Mouse (Mus musculus): Measurements from ENCODE around the gene Scarf2.
A peak's percentile ranks its signal among the peaks of the same experiment; 100 is the strongest.

Gene Scarf2

DNA sequence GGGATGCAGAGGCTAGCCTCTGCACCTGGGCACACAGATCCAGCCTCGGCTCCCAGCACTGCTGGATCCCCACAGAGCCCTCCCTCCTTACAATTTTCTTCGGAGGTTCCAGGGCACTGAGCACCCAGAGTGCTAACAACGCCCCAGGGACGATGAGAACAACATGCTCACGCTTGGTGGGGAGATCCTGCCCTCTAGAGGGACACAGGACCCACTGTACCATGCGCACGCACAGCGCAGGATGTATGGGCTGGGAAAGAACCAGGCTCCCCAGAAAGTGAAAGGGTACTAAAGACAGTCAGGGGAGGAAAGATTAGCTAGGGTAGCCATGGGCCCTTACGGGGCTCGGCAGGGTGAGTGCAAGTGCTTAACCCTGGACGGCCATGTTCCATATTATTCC, 34.7 kb downstream of the Scarf2 start:
- DNase-seq (ENCODE audit: low read depth), result no peak

DNA sequence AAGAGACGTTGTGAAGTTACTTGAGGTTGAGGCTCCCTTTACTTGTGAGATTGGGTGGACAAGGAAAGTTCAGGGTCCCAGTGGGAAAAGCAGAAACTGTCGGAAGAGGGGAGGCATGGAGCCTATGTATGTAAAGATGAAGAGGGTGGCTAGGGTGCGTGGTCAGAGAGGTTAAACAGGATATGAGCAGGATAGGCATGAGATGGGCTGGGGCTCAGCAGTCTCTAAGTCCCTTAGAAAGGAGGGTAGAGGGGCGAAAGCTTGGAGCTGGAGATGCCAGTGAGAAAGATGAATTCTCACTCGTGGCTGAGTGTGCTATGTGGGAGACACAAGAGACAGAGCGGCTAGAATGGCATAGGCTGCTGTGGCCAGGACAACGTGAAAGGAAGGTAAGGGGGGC, 35.7 kb downstream of the Scarf2 start, which contains the start of gene B830017H08Rik:
Gene B830017H08Rik (plus strand): TSS at position 301 of the 400 bp plus-strand sequence.
- DNase-seq (ENCODE audit: low read depth), result no peak

DNA sequence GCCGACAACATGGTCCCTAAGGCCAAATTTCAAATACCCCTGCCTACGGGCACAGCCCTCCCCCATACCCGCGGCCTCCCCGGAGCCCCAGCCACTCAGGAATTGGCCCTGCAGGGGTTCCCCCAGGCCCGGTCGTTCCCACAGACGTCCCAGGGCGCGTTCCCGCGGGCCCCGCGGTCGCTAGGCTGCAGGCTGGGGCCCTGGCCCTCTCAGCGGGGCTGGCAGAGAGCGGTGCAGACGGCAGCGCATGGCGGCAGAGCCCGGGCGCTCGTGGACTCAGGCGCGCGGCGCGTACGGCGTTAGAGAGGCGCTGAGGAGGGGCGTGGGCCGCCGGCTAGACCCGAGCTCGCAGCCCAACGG, 36.2 kb downstream of the Scarf2 start:
- no peak for DNase-seq (ENCODE audit: low read depth)

DNA sequence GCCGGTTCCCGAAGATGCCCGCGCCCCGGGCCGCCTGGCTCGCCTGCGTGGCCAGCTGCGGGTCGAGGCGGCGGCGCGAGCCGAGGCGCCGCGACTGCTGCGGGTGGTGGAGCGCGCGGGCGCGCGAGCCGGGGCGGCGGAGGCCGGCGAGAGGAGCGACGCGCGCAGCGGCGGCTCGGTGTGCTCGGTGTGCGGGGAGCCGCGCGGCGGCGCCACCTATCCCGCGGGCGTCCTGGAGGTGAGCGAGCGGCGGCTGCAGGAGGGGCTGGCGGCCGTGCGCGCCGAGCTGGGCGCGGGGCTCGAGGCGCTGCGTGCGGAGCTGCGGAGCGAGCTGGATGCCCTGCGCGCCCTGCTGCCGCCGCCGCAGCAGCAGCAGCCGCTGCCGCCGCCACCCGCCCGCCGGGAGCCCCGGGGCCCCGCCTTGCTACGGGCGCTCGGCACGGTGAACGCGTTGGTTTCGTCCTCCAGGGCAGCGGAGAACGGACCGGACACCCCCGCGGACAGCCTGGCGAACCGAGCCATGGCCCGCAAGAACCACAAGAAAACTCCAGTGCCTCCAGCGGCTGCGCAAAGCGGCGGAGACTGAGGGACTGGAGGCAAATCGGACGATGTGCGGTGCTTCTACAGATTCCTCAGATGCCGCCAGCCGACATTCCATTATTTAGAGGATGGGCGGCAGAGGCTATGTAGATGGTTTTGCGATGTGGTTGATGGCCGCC, 36.8 kb downstream of the Scarf2 start:
- DNase-seq (ENCODE audit: low read depth), result no peak

DNA sequence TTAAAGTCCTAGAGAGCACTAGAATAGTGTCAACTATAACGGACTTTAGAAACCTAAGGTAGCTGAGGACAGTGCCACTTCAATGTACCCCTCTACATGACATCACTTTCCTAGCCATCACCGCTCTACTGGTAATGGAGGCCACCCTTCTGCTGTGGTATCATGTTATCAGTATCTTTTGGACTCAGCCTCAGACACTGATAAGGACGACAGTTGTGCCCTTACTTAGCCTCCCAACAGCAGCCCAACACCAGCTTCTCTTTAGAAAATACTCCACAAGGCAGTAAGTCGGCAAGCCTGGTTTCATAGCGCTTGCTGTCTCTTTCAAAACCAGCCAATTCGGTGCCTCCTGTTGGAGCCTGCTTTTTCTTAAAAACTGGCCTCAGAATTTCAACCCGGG, 37.5 kb downstream of the Scarf2 start:
- DNase-seq (ENCODE audit: low read depth), result no peak

DNA sequence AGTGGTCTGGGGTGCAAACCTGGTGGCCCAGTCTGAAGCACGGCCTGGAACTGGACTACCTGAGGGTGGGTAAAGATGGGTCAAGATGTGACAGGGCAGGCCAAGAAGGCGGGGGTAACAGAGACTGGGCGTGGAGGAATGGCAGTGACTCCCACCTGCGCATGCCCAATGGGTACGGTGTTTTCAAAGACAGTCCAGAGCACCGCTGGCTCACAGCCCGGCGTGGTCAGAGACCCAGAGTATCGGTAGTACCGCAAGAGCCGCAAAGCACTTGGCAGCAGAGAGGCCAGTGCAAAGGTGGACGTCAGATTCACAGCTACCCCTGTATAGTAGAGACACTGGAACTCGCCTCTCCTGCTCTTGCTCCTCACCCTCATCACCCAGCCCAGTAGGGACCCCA, 38.4 kb downstream of the Scarf2 start:
- DNase-seq (ENCODE audit: low read depth), result no peak

DNA sequence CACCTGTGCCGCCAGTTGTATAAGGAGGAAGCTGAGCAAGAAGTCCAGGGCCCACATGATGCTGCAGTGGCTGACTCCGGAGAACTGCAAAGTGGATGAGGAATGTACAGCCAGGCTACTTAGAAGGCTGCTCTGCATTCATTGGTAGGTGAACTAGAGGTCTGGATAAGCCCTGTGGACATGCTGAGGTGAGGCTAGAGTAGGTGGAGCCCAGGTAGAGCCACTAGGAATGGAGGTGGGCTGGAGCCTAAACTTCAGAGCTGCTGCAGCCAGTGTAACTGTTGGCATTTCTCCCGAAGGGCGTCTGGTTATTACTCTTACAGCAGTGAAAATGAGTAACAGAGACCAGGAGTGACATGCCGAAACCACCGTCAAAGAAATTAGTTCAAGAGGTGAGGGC, 41.0 kb downstream of the Scarf2 start, which contains the start of gene Car15:
Gene Car15 (minus strand): TSS at position 314 of the 400 bp plus-strand sequence.
- DNase-seq (ENCODE audit: low read depth), result no peak

DNA sequence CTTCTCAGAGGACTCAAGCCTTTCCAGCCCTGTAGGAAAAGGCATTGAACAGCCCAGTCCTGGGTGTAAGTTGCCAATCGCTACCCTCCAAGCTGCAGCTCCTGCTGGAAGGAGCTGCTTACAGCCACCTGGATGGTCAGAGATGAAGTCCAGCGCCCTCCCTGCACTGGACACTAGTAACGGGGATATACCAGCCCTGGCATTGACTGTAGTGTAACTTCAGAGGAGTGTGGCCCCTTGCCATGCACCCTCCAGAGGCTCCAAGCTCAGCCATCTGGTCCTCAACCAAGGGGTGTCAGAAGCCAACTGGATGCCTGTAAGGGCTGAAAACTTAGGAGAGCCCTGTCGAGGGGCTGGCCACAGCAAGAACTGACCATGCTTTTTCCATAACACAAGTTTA, 42.9 kb downstream of the Scarf2 start:
- no peak for DNase-seq (ENCODE audit: low read depth)

DNA sequence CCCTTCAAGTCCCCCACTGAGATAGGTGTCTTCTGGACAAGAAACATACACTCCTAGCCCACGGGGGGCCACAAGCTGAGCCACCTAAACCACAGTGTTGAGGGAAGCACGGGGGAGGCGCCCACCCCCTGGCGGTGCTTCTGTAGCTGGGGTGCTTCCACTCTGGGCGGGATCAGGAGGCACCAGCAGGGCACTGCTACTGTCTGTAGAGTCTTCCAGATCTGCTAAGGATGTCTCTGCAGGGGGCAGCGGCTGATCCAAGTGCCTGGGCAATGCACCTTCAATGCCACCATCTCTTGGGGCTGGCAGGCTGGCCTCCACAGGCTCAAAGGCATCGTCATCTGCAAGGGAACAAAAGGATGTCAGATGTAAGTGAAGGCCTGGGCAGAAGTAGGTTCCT, 45.4 kb downstream of the Scarf2 start:
- DNase-seq (ENCODE audit: low read depth), result no peak

DNA sequence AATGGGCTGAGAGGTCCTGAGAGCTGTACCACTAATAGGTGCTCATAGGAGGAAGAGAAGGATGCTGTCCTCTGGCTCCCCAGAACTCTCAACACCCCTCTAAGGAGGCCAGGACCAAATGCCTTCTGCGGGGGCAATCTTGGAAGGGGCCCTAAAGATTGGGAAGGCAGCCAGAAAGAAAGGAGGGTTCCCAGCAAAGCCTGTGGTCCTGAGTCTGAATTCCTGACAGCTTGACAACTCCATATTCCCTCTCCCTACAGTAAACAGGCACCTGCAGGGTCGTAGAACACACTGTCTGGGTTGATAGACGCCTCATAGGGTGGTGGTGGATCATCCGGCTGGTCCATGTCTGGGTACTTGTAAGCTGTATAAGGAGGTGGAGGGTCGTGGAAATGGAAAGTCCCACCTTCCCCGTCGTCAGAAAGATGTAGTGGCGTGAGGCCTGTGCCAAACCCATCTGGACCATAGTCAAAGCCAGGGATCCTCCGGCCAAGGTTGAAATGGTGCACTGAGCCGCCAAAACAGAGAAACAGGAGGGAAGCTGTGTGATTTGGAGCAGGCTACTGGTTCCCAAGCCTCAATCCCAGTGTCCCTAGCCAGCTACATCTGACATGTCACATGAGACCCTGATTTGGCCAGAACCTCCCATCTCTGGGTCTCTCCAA, 46.8 kb downstream of the Scarf2 start:
- DNase-seq (ENCODE audit: low read depth), result no peak

DNA sequence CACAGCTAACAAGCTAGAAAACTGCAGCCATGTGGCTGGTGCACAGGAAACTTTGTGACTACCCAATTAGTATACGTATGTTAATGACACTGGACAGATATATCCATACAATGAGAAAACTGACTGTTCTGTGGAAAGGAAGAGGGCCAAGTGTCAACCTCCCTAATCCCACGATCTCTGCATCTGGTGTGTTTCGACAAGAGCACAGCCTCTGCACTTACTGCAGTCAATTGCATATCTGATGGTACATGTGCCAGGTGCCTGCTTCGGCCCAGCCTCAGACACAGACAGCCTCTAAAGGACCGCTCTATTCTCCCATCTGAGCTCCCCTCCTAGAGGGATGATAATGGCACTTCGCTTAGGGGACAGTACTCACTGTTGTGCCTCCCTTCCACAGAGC, 51.3 kb downstream of the Scarf2 start:
- no peak for DNase-seq (ENCODE audit: low read depth)

DNA sequence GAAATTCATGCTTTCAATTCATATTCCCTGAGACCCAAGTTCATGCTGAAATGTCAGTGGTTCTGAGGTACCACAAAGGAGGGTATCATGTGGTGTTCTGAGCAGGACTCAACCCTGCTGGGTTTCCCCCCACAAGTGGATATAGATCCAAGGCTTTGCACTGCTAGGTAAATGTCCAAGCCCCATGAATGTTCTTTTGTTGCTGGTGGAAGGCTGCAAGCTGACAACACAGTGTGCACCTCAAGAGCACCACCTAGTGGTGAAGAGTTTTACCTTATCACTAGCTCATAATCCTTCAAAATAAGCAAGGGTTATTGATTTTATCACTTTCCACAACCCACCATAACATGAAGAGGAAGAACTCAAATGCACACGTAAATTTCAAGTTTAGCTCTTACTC, 51.8 kb downstream of the Scarf2 start:
- peak; percentile 72 for DNase-seq (ENCODE audit: low read depth)

DNA sequence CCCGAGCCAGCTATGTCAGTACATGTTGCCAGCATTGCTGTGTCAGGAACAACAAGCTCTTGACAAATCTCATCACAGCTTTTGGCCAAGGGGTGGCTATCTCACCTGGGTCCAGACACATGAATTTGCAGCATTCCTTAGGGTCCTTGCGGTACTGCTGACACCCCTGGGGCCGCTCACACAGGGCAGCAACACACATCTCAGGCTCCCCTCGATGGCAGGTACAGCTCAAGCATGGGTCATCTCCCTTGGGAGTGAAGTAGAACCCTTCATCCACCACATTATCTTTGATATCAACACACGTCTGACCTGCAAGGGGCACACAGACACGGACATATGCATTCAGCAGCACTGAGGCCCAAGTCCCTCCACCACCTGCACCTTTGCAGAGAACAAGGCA, 52.4 kb downstream of the Scarf2 start:
- no peak for DNase-seq (ENCODE audit: low read depth)

DNA sequence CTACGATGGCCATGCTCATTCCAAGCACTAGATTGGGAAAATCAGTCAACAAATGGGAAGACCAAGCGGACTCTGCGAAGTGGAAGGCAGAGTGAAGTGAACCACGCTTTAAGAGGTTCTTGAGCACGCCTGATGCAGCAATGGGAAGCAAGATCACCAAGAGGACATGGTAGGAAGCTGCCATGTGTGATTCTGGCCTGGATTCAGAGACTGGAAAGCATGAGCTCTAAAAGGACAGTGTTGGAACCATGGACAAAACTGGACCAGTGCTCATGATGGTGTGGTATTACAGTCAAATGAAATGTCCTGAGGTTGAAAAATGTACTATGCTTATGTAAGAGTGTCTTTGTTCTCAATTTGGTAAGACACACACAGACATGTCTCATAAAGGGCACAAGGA, 54.2 kb downstream of the Scarf2 start:
- no peak for DNase-seq (ENCODE audit: low read depth)

DNA sequence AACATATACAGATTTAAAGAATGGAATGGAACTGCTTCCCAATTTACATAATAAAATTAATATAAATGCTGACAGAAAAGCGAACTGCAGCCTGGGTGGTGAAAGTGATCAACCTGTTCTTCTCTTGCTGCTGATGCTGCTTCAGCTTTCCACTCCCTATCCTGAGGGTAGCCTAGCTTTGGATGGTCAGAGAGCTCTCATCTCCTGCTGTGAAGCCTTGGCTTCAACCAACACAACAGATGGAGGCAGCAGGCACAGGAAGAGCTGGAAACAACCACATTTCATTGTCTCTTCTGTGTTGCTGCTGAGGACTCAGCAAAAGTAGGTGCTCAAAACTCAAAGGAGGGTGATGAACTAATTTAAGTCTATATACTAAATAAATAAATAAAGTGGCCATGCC, 54.8 kb downstream of the Scarf2 start:
- DNase-seq (ENCODE audit: low read depth), result no peak

DNA sequence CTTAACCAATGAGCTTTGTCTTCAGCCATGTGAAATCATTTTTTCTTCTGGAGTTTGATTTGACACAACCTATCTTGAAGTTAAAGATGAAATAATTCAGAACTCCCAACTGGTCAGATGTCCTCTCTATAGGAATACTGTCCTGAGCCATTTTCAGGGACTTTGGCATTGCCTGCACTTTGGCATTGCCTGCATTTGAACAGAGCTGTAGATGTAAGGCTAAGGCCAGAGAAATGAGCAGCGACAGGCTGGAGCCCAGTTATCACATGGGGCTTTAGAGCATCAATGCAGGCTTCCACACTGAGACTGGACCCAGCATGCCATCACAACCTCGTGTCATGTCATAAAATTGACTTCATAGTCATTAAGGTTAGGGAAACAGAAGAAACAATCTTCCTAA, 56.2 kb downstream of the Scarf2 start:
- DNase-seq (ENCODE audit: low read depth), result no peak

DNA sequence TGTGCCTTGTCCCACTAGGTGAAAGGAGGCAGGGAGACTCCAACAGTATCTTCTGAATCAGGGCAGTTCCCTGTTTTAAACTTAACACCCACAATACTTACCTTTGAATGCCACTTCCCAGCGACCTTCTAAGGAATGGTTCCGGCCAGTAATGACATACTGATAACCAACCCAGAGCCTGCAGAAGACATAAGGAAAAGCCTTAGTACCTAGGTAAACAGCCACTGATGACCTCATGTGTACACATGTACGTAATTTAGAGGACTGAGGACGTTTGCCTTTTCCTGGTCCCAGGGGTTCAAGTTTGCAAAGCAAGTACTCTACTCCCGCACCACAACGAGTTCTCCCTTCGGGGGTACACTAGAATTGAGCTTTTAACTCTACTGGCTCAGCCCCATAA, 60.1 kb downstream of the Scarf2 start:
- no peak for DNase-seq (ENCODE audit: low read depth)

All from induced T-regulatory cell, adult 2 months (primary cell).